Mouse (Mus musculus): Measurements from ENCODE around the gene Zfp512b.

Gene Zfp512b

DNA sequence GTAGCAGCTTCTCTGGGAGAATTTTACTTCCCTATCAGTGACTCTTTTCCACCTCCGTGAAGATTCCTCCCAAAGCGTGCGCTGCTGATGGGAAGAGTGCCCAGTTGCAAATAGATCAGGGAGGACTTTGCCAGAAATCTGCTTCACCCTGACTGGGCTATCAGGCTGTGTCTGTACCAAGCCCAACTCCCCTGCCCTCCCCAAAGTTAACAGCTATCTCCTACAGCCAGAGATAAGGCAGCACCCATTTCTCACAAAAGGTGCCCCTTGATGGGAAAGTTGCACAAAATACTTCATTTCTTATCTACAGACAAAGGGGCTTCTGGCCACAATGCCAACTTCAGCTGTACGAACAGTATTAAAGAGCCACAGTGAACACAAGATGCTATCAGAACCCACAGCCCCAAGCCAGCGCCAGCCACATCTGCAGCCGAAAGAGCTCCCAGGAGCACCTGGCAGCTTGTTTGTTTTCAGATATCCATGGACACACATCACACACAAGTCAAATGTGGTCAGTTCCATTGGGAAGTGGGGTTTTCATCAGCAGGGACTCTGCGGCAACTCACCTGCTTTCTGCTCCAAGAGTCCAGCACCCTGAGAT lies 14.5 kb downstream of the Zfp512b start:
- in situ Hi-C loops (cut with MboI; ENCODE audit: low pct_unique_long_range_greater_than_20kb in 1 of 2, low sequenced_read_pairs in 2 of 2, unreplicated experiment in 1 of 2) = loop anchor here in 1 of 2 experiments (10.0 kb wide), 1 partner anchor 183 kb away; no protein-coding TSS in a partner anchor

DNA sequence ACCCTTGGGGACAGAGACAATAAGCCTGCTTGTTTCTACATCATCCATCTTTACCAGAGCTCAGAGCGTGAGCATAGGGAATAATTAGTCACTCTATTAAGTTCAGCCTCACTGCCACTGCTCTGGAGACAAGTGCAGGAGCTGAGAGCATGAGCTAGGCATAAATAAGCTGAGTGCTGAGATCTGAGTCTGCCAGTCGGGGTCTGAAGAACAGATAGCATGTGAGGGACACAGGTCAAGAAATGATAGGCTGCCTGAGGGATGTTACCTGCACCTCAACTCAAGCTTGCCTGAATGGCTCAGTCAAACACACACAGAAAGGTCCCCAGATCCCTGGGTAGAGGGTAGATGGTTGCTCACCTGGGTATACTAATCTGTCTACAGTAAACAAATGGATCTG lies 15.5 kb downstream of the Zfp512b start:
- in situ Hi-C loops (cut with MboI; ENCODE audit: low pct_unique_long_range_greater_than_20kb in 1 of 2, low sequenced_read_pairs in 2 of 2, unreplicated experiment in 1 of 2) = loop anchor here in 1 of 2 experiments (10.0 kb wide), 1 partner anchor 182 kb away; no protein-coding TSS in a partner anchor

DNA sequence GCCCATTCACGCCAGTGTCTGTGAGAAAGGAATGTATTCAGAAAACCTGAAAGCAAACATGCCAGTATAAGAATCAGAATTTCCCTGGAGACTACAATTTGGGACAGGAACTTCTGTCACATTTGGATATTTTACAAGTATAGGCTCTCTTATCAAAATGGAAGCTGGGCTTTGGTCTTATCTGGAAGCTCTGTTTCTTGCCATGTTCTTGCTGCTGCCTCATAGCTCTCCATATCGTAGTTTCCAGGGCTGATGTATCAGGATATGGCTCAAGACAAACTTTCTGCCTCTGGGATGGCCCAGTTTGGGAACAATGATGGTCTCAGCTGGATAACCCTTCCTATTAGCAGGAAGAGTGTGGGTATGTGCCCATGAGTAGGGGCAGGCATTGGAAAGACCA lies 16.0 kb downstream of the Zfp512b start:
- in situ Hi-C loops (cut with MboI; ENCODE audit: low pct_unique_long_range_greater_than_20kb in 1 of 2, low sequenced_read_pairs in 2 of 2, unreplicated experiment in 1 of 2) = loop anchor here in 1 of 2 experiments (10.0 kb wide), 1 partner anchor 182 kb away; no protein-coding TSS in a partner anchor

DNA sequence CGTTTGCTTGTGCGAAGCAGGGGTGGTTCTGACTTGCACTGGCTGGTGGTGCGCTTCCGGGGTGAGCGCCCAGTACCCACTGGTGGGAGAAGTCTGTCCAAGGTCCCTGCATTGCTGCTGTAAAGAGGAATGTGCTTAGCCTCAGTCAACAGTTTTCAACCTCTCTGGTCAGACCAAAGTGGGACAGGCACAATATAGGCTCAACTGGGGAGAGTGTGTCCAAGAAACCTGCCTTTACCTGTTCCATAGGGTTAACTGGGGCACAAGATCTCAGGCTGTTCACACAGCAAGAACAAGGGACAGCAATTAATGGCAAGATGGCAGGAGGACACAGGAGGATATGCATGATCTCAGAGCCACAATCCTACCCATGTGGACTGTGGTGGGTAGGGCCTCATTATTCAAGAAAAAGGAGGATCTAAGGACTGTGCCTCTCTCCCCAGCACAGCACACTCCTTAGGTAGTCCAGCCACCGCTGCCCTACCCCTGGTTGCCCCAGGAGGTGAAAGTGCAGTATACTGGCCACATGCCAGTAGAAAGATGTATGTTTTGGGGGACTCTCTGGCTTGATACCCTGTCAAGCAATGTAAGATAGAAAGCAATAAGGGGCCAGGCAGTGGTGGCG lies 17.6 kb downstream of the Zfp512b start:
- in situ Hi-C loops (cut with MboI; ENCODE audit: low pct_unique_long_range_greater_than_20kb in 1 of 2, low sequenced_read_pairs in 2 of 2, unreplicated experiment in 1 of 2) = loop anchor here in 1 of 2 experiments (10.0 kb wide), 1 partner anchor 180 kb away; no protein-coding TSS in a partner anchor

DNA sequence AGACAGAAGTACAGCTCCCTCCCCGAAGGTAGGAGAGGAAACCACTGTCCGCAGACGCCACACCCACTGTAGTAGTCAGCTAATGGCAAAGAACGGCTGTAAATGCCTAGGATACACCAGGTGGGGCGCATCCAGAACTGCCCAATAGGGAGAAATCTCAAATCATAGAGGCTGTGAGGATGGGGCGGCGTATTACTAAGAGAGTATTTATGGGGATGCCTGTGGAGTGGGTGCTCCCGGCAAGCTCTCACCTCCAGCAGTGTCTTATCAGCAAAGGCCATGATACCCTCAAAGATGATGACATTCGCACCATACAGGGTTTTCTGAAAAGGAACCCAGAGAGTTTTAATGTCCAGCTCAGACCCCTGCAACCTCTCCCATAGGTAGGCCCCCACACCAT lies 18.6 kb downstream of the Zfp512b start:
- in situ Hi-C loops (cut with MboI; ENCODE audit: low pct_unique_long_range_greater_than_20kb in 1 of 2, low sequenced_read_pairs in 2 of 2, unreplicated experiment in 1 of 2) = loop anchor here in 1 of 2 experiments (10.0 kb wide), 1 partner anchor 179 kb away; no protein-coding TSS in a partner anchor

DNA sequence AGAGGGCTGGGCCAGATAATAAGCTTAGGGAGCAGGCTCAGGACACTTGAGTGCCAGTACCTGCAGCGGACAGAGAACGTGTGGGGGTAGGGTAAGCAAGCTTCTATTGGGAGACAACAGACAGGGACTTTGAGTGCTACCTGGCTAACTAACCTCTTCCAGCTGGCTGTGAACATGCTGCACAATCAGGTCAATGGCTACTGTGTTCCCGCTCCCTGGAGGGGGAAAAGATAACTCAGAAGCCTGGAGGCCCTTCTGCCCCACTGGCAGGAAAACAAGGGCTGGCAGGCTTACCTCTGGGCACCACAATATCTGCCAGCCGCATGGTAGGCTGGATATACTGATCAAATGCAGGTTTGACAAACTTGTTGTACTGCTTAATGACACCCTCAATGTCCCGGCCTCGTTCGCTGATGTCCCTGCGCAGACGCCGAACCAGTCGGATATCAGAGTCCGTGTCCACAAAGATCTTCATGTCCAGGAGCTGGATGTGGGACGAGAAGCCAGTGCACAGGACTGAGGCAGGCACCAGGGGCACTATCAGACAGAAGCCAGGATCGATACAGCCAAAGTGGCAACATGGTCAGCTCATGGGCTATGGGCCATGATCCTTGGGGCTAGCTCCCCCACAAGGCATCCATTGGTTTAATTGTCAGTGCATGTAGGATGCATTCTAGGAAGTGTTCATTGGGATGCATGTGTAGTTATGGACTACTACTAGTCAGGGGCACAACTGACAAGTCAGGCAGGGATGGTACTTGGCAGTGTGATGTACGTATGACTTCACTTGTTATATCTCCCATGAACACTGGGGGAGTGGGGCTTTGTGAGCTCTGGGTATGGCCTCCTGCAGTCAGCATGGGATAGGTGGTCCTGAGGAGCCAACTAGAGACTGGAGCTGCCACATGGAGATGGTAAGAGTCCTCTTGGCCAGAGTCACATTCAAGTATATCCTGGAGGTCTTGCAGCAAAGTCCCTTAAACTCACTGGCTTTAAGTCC lies 19.4 kb downstream of the Zfp512b start:
- in situ Hi-C loops (cut with MboI; ENCODE audit: low pct_unique_long_range_greater_than_20kb in 1 of 2, low sequenced_read_pairs in 2 of 2, unreplicated experiment in 1 of 2) = loop anchor here in 1 of 2 experiments (10.0 kb wide), 1 partner anchor 178 kb away; no protein-coding TSS in a partner anchor

DNA sequence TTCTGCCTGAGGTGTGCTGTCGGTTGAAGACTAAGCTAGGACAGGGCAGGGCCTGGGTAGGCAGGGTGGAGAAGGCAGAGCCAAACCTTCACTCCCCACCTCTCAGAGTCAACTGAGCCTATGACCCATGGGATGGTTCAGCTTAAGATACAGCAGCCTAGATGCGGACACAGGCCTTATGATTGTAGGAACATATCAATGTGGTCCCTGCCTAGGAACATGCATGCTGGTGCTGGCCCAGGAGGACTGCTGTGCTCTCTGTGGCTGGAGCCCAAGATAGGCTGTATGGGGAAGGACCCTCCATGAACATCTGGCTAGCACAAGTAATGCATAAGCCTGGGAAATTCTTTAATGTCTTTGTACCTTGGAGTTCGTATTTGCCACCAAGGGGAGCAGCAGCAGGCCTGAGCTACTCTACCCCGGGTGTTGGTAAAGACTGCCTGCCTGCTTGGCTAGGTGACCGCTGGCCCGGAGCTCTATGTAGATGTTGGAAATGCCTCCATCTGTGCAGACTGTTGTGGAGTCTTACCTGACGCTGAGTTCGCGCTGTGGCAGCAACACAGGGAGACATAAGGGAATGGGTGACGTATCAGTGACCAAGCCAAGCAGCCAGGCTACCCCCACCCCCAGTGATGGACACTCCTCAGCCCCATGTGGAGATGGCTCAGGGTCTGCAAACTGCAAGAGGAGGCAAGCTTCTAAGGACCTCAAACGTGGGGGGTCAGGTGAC lies 20.5 kb downstream of the Zfp512b start:
- in situ Hi-C loops (cut with MboI; ENCODE audit: low pct_unique_long_range_greater_than_20kb in 1 of 2, low sequenced_read_pairs in 2 of 2, unreplicated experiment in 1 of 2) = loop anchor here in 1 of 2 experiments (10.0 kb wide), 1 partner anchor 177 kb away; no protein-coding TSS in a partner anchor

DNA sequence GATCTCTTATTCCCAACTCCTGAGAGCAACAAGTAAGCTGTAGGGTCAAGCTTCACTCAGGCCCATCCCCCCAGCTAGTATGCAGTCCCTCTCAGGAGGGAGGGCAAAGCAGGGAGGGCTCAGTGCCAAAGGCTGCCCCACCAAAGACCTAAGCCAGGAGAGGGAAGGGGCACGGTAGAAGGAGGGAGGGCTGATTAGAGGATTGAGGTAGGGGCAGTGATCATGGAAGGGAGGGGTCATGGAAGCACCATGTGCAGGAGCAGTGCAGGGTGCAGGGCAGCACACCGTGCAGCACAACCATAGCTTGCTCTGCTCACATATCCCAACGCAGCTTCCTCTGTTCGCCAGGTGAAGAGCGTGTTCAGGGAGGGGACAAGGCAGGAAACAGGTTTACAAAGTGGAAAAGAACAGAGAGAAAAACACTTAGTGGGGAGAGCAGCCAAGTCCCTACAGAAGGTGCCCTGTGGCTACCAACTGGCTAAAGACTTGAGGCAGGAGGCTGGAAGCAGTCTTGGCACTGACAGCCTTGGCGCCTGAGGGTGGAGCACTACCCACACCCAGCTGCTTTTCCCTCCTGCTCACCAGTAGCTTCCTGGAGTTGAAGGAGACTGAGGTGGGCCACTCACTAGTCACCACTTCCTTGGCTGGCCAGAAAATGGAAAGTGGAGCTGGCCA lies 21.5 kb downstream of the Zfp512b start:
- in situ Hi-C loops (cut with MboI; ENCODE audit: low pct_unique_long_range_greater_than_20kb in 1 of 2, low sequenced_read_pairs in 2 of 2, unreplicated experiment in 1 of 2) = loop anchor here in 1 of 2 experiments (10.0 kb wide), 1 partner anchor 176 kb away; no protein-coding TSS in a partner anchor

DNA sequence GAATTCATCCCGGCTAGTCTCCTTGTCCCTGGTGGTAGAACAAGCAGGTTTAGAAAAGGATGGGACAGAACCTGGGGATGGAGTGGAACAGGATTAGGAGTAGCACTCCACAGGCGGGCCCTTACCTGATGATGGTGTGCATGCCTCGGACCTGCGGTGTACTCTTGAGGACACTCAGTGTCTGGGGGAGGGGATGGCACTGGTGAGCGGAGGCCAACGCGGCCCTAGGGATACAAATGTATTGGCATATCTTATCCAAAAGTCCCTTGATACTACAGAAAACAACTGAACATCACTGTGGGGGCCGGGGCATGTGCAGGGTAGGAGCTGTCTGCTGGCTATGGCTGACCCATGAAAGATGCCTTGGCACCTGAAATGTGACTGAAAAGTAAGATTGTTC lies 22.2 kb downstream of the Zfp512b start:
- in situ Hi-C loops (cut with MboI; ENCODE audit: low pct_unique_long_range_greater_than_20kb in 1 of 2, low sequenced_read_pairs in 2 of 2, unreplicated experiment in 1 of 2) = loop anchor here in 1 of 2 experiments (10.0 kb wide), 1 partner anchor 176 kb away; no protein-coding TSS in a partner anchor

DNA sequence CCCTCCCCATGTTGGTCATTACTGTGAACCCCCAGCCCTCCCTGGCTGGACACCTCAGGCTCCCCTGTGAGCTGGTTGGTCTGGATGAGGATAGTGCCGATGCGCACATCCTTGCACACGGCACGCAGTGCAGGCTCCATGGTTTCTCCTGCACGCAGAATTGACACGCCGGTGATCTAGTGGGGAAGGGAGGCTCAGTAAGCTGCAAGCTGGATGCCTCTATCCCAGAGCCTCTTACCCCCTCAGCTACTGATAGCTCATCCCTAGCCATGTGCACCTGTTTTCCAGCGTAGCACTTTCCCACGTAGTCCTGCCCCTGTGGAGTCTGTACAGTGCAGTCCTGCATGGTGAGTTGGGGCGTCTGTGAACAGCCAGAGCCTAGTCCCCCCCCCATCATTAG lies 22.7 kb downstream of the Zfp512b start:
- in situ Hi-C loops (cut with MboI; ENCODE audit: low pct_unique_long_range_greater_than_20kb in 1 of 2, low sequenced_read_pairs in 2 of 2, unreplicated experiment in 1 of 2) = loop anchor here in 1 of 2 experiments (10.0 kb wide), 1 partner anchor 175 kb away; no protein-coding TSS in a partner anchor

DNA sequence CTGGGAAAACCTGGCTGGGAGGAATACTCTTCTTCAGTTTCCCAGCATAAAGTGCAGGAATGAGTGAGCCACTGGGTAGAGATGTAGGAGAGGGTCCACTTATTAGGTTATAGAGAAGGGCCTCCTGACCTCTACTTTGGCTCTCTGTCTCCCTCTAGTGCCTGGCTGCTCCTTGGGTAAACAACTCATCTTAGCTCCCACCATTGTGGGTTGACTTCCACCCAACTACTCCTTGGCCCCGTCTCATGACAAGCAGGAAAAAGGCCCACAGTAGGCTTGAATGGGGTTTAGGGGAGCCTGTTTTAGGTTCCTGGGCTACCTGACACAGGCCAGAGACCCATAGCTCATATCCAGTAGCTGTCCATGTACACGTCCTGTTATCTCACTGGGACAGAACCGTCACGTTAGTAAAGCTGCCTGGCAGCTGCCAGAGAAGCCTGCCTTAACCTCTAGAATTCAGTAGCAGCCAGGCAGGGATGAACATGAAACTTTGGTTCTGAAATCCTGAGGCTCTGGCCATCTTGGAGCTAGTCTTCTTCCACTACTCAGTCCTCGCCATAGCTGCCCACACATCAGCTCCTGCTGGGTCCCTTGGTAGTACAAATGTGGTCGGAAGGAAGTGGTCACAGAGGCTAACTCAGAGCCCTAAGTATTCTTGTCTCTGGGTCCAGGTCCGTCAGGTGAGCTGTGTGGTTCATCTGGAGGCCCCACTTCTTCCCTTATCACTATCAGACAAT lies 24.2 kb downstream of the Zfp512b start:
- in situ Hi-C loops (cut with MboI; ENCODE audit: low pct_unique_long_range_greater_than_20kb in 1 of 2, low sequenced_read_pairs in 2 of 2, unreplicated experiment in 1 of 2) = no loop called here

DNA sequence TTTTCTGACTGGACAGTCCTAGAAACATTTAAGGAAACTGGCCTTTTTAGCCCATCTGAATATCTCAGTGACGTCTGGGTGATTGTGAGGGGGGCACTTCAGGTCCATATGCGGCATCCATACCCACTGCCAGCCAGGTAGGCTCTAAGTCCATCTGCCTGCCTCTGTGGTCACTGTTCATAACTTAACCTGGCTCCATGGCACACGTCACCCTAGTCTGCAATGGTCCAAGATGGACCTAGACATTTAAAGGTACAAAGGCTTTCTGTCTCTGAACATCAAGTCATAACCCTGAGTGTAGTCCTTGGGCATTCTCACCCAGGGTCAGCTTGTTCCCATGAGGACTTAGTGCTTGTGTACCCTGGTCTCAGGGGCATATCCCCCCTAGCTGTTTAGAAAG lies 25.3 kb downstream of the Zfp512b start:
- in situ Hi-C loops (cut with MboI; ENCODE audit: low pct_unique_long_range_greater_than_20kb in 1 of 2, low sequenced_read_pairs in 2 of 2, unreplicated experiment in 1 of 2) = no loop called here

DNA sequence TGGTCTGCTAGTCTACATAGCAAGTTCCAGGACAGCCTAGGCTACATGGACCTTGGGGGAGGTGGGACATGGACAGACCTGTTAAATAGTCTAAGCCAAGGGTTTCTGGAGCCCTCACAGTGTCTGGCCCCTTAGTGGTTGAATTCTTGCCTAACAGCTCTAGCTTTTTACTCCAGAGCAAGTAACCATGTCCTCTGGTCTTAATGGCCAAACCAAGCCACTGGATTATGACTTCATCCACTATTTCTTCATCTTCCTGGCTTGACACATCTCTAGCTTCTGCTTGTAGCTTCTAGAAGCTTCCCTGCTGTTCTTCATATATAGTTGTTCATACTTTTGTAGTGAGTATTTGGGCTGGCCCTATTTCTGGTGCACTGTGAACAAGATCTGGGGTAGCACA lies 38.8 kb downstream of the Zfp512b start:
- in situ Hi-C loops (cut with MboI; ENCODE audit: low pct_unique_long_range_greater_than_20kb in 1 of 2, low sequenced_read_pairs in 2 of 2, unreplicated experiment in 1 of 2) = no loop called here

DNA sequence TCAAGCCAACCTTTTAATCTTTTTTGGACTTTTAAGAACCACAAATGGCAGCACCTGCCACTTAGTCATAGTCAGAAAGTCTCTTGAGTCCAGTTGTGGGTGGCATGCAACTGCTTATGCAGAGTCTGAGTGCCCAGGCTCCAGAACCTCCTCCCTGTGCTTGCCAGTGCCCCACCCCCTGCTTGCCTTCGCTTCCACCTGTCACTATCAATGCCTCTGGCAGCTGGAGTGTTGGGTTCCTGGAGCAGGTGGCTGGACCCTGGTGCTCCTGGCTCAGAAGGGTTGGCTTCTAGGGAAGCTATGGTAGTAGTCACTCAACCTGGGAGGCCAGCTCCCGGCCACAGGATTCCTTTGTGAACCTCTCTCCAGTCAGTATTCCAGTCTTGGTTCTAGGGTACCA lies 42.4 kb downstream of the Zfp512b start:
- in situ Hi-C loops (cut with MboI; ENCODE audit: low pct_unique_long_range_greater_than_20kb in 1 of 2, low sequenced_read_pairs in 2 of 2, unreplicated experiment in 1 of 2) = no loop called here

DNA sequence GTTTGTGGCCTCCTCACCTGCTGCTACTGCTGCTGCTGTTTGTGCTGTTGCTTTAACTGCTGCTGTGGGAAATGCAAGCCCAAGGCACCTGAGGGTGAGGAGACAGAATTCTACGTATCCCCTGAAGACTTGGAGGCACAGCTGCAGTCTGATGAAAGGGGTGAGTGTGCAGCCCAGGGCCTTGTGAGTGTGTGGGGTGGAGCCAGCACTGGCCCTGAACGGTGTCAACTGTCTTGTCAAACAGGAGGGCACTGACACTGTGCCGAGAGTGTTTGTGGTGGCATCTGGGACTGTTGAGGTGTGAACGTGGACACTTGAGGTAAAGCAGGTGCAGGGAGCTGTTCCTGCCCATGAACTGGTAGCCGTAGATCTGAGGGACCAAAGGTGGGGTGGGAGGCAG lies 43.9 kb downstream of the Zfp512b start:
- in situ Hi-C loops (cut with MboI; ENCODE audit: low pct_unique_long_range_greater_than_20kb in 1 of 2, low sequenced_read_pairs in 2 of 2, unreplicated experiment in 1 of 2) = no loop called here

DNA sequence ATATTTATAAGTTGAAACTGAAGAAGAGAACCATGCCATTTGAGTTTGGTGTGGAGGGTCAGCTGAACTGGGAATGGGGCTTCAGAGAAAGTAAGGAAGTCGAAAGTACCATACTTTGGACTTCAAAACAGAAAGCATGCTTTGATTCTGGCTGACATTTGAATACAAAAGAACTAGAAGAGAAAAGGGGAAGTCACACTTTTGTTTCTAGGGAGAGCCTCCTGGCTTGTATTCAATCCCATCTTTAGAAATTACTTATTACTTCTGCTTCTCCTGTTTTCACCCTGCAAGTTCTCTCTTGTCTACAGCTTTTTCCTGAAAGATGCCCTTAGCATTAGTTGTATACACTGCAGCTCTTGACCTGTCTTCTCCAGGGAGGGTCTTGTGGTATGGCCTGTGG lies 44.4 kb downstream of the Zfp512b start:
- in situ Hi-C loops (cut with MboI; ENCODE audit: low pct_unique_long_range_greater_than_20kb in 1 of 2, low sequenced_read_pairs in 2 of 2, unreplicated experiment in 1 of 2) = no loop called here

DNA sequence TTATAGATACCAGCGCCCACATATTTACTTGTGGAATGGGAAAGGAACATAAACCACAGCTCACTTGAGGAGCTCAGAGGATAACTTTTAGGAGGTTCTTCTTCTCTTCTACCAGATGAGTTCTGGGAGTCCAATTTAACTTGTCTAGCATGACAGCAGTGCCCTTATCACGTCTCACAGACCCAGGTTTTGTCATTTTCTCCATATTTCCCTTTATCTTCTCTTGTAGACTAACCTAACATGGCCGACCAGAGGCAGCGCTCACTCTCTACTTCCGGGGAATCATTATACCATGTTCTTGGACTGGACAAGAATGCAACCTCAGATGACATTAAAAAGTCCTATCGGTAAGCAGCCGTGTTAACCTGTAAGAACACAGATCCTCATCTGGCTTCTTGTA lies 46.5 kb downstream of the Zfp512b start:
- in situ Hi-C loops (cut with MboI; ENCODE audit: low pct_unique_long_range_greater_than_20kb in 1 of 2, low sequenced_read_pairs in 2 of 2, unreplicated experiment in 1 of 2) = no loop called here

Data from mouse embryonic stem cell (cell line).